Mouse (Mus musculus): ENCODE results near the gene Gm3543. TPM values are rescaled to one million over a fixed set of nuclear protein-coding genes. Genes with fewer than 3 reads are reported as not detected.

Gm3543 gene
- polyA plus RNA-seq (2015; fragmentation: Nextera tagmentation; extraction: Ambion mirVana), result not detected in 2 replicates

GRCm38 (mm10) chr14:41983225-41983624 lies at the start of gene Gm3543:
TSS of gene Gm3543 (minus strand) at chr14:41983325.

GRCm38 (mm10) chr14:41967827-41968226 lies 15.3 kb downstream of the Gm3543 start, which contains the start of gene Gm6401:
TSS of gene Gm6401 (minus strand) at chr14:41967927.

GRCm38 (mm10) chr14:41943695-41944094 lies 39.4 kb downstream of the Gm3543 start, which contains the start of gene 1700024B05Rik:
TSS of gene 1700024B05Rik (plus strand) at chr14:41943995.

Other genes starting within 250 kb of the Gm3543 start
- gene Gm7929, start 232.7 kb downstream of the Gm3543 start, polyA plus RNA-seq (2015; fragmentation: Nextera tagmentation; extraction: Ambion mirVana), result not detected in 2 replicates
- gene Gm47189, start 210.9 kb downstream of the Gm3543 start, polyA plus RNA-seq (2015; fragmentation: Nextera tagmentation; extraction: Ambion mirVana), result not detected in 2 replicates
- gene Gm7980, start 76.0 kb downstream of the Gm3543 start, polyA plus RNA-seq (2015; fragmentation: Nextera tagmentation; extraction: Ambion mirVana), result not detected in 2 replicates
- not detected in 2 replicates for gene 1700049E17Rik1, start 58.4 kb downstream of the Gm3543 start, polyA plus RNA-seq (2015; fragmentation: Nextera tagmentation; extraction: Ambion mirVana)
- not detected in 2 replicates for gene 1700024B05Rik, start 39.3 kb downstream of the Gm3543 start, polyA plus RNA-seq (2015; fragmentation: Nextera tagmentation; extraction: Ambion mirVana)
- not detected in 2 replicates for gene Gm6401, start 15.4 kb downstream of the Gm3543 start, polyA plus RNA-seq (2015; fragmentation: Nextera tagmentation; extraction: Ambion mirVana)
- not detected in 2 replicates for gene Gm7951, start 134.0 kb upstream of the Gm3543 start, polyA plus RNA-seq (2015; fragmentation: Nextera tagmentation; extraction: Ambion mirVana)
- gene Gm17027, start 179.3 kb upstream of the Gm3543 start, polyA plus RNA-seq (2015; fragmentation: Nextera tagmentation; extraction: Ambion mirVana), result not detected in 2 replicates
- not detected in 2 replicates for gene Gm3573, start 207.5 kb upstream of the Gm3543 start, polyA plus RNA-seq (2015; fragmentation: Nextera tagmentation; extraction: Ambion mirVana)

All from urinary bladder, postnatal 0 days (tissue).